In genomic region chr4:46129311-46130004, GRCm38 (mm10) we compare ENCODE assay signal across 23 mouse cellular contexts. TPM values are rescaled to one million over a fixed set of nuclear protein-coding genes. Genes with fewer than 3 reads are reported as not detected.
DNase-seq lines count a peak whose midpoint lies in the region; ATAC-seq and TF ChIP-seq lines count a peak whose summit lies in the region.
"Had no signal": no experiment of that assay in that cellular context is flagged by ENCODE, and none has a peak within 500 bp of the region (broad histone marks: within the 10 kb centered on the region; RNA-seq: fewer than 3 reads in every experiment).

No protein-coding gene starts in this region.

- H3K27me3 ChIP-seq in kidney, embryonic 15.5 days, result no peaks in the 10 kb centered on the region
- H3K27me3 ChIP-seq: embryonic facial prominence, embryonic 12.5 days; heart, embryonic 15.5 days; hindbrain, embryonic 12.5 days; intestine, embryonic 15.5 days; limb, embryonic 12.5 days; megakaryocyte, embryonic 14.5 days; midbrain, embryonic 13.5 days; neural tube, embryonic 15.5 days had no signal

- ATAC-seq in kidney, embryonic 15.5 days (replicated peaks; ENCODE audit: low FRiP score), result peak; percentile 96
- no peak for ATAC-seq in granulocyte monocyte progenitor cell, adult 5-6 weeks (replicated peaks; ENCODE audit: poor library complexity, severe bottlenecking)
- ATAC-seq: forebrain, embryonic 14.5 days; intestine, embryonic 15.5 days; midbrain, embryonic 13.5 days had no signal

- H3K4me3 ChIP-seq in kidney, embryonic 15.5 days (replicated peaks), result no peak overlapping the region
- H3K4me3 ChIP-seq in gastrocnemius, adult 2 months, result no peak overlapping the region
- H3K4me3 ChIP-seq: embryonic facial prominence, embryonic 12.5 days; heart, embryonic 10.5 days; heart, embryonic 15.5 days; hindbrain, embryonic 12.5 days; intestine, embryonic 15.5 days; limb, embryonic 12.5 days; megakaryocyte, embryonic 14.5 days; midbrain, embryonic 13.5 days; neural tube, embryonic 15.5 days had no signal

- no peak overlapping the region for H3K9ac ChIP-seq in kidney, embryonic 15.5 days
- H3K9ac ChIP-seq: embryonic facial prominence, embryonic 12.5 days; heart, embryonic 15.5 days; hindbrain, embryonic 12.5 days; intestine, embryonic 15.5 days; limb, embryonic 12.5 days; midbrain, embryonic 13.5 days; neural tube, embryonic 15.5 days had no signal

- H3K4me1 ChIP-seq in kidney, embryonic 15.5 days, result peaks cover 20% of the 10 kb centered on the region
- H3K4me1 ChIP-seq: embryonic facial prominence, embryonic 12.5 days; heart, embryonic 10.5 days; heart, embryonic 15.5 days; hindbrain, embryonic 12.5 days; intestine, embryonic 15.5 days; midbrain, embryonic 13.5 days; neural tube, embryonic 15.5 days had no signal

- H3K36me3 ChIP-seq in kidney, embryonic 15.5 days, result peaks cover 90% of the 10 kb centered on the region

- intact Hi-C loops in gastrocnemius, adult 2 months (cut with DNase I), result loop anchor here (10.0 kb wide), 2 partner anchors 95 to 125 kb away; partner anchors contain the start of gene Tmod1

- peak; percentile 56 for DNase-seq in brain, adult 2 months (ENCODE audit: low read depth, low spot score)
- peak; percentile 30 for DNase-seq in kidney, adult 18-20 months
- DNase-seq in kidney, postnatal 25 days, result peak; percentile 66 to 88
- no peak for DNase-seq in spleen, postnatal 14 days (ENCODE audit: low spot score in 2 of 2)
- no peak for DNase-seq in gastrocnemius, adult 2 months
- DNase-seq: cerebellum, adult 11-12 months; cerebellum, adult 9-11 months; right cerebral cortex, postnatal 25 days had no signal

- no peaks in the 10 kb centered on the region for H3K9me3 ChIP-seq in kidney, embryonic 15.5 days (replicated peaks)
- H3K9me3 ChIP-seq: embryonic facial prominence, embryonic 12.5 days; heart, embryonic 10.5 days; heart, embryonic 15.5 days; hindbrain, embryonic 12.5 days; intestine, embryonic 15.5 days; limb, embryonic 12.5 days; megakaryocyte, embryonic 14.5 days; midbrain, embryonic 13.5 days; neural tube, embryonic 15.5 days had no signal

- TF ChIP-seq CTCF in gastrocnemius, adult 2 months (IDR thresholded peaks at IDR 0.05), result no peak

- no peak overlapping the region for H3K4me2 ChIP-seq in kidney, embryonic 15.5 days
- H3K4me2 ChIP-seq: embryonic facial prominence, embryonic 12.5 days; heart, embryonic 15.5 days; hindbrain, embryonic 12.5 days; intestine, embryonic 15.5 days; limb, embryonic 12.5 days; liver, embryonic 11.5 days; midbrain, embryonic 13.5 days; neural tube, embryonic 15.5 days had no signal

- peak overlapping the region; percentile 88 for H3K27ac ChIP-seq in kidney, embryonic 15.5 days
- no peak overlapping the region for H3K27ac ChIP-seq in gastrocnemius, adult 2 months
- H3K27ac ChIP-seq: embryonic facial prominence, embryonic 12.5 days; heart, embryonic 10.5 days; heart, embryonic 15.5 days; hindbrain, embryonic 12.5 days; hindbrain, postnatal 0 days; intestine, embryonic 15.5 days; limb, embryonic 12.5 days; midbrain, embryonic 13.5 days; neural tube, embryonic 15.5 days; stomach, postnatal 0 days had no signal

- 52% methylated on average over 8 of the region's 8 CpGs for whole genome bisulfite sequencing in kidney, embryonic 15.5 days

RNA-seq across cellular contexts. Expression of gene Ncbp1, which starts 9.0 kb away (rescaled TPM):
- 85.7 and 88.3 TPM in 2 replicates for polyA plus RNA-seq in kidney, embryonic 15.5 days (2015; fragmentation: Nextera tagmentation; extraction: Ambion mirVana)
- 74.1 and 79.0 TPM in 2 replicates for total RNA-seq in granulocyte monocyte progenitor cell, adult 5-6 weeks (2014; fragmentation: Nextera tagmentation)
- 104 and 131 TPM in 2 replicates for total RNA-seq in granulocyte monocyte progenitor cell, adult 5-6 weeks (2017)
- 10 to 100 TPM; 13.1 to 14.9 TPM for total RNA-seq in gastrocnemius, adult 2 months (2021)

RNA-seq across cellular contexts. Expression of gene Tstd2, which starts 9.0 kb away (rescaled TPM):
- polyA plus RNA-seq in kidney, embryonic 15.5 days (2015; fragmentation: Nextera tagmentation; extraction: Ambion mirVana), result 53.7 and 55.6 TPM in 2 replicates
- 29.4 and 36.9 TPM in 2 replicates for total RNA-seq in granulocyte monocyte progenitor cell, adult 5-6 weeks (2014; fragmentation: Nextera tagmentation)
- 27.9 and 30.1 TPM in 2 replicates for total RNA-seq in granulocyte monocyte progenitor cell, adult 5-6 weeks (2017)
- total RNA-seq in gastrocnemius, adult 2 months (2021), result 10 to 100 TPM in 1 of 2 experiments, 1 to 10 TPM in 1; 9.8 to 11.1 TPM

Comparison
In these comparisons a context has a peak if more than half of its experiments do, and no peak if none do; other contexts are left out.
1. DNase-seq: peak in brain, adult 2 months (single experiment), kidney, adult 18-20 months (single experiment) and kidney, postnatal 25 days (2 of 2); none in spleen, postnatal 14 days (0 of 2) and gastrocnemius, adult 2 months (single experiment).
2. RNA of gene Ncbp1, which starts 9.0 kb away (total RNA-seq): 74.1 to 131 TPM in granulocyte monocyte progenitor cell, adult 5-6 weeks; 13.1 to 14.9 TPM in gastrocnemius, adult 2 months; every median in the first group is over 4 times any median in the second.